Mouse (Mus musculus): ENCODE measurements around the gene Kcna6.

Kcna6 gene

DNA sequence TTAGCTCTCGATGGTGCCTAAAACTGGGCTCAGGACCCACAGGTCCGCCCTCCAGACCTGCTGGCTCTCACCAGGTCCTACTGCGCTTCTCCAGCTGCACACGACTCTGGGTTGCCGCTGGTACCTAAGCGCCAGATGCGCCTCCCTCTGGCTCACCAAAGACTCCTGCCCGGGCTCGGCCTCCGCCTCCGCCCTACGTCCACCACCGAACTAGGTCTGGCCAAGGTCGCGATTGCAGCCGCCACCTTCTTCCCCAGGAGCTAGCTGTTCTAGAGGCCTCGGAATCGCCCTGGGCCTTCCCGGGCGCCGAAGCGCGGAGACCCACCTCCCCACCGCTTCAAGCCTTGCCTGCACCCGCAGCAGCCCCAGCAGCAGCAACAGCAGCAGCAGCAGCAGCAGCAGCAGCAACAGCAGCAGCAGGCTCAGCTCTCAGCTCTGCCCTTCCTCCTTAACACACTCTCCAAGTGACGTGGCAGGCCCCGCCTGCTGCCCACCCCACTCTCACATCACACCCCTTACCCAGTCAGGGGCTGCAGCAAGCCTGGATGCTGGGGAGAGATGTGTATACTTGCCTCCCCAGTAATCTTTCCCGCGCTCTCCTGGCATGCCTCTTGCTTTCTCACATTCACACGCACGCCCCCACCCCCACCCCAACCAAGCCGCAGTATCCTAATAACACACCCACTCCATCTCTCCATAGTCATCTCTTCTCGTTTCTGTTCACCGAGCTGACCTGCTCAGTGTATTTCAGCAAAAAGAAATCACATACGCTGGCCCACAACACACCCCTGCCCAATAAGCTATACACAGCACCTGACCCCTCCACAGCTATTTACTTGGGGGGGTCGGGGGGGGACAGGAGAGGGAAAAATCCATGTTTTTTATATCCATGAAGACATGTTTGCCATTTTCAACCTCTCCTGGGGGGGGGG, at the start of gene Kcna6:
TSS of gene Kcna6 (minus strand) at position 464 of the 932 bp plus-strand sequence.
- DNase-seq: peak in 1 of 2 experiments; percentile 11

- DNase-seq: no peak
Observed at GRCm38 (mm10) chr6:126788863-126789262, 48.4 kb upstream of the Kcna6 start.

DNA sequence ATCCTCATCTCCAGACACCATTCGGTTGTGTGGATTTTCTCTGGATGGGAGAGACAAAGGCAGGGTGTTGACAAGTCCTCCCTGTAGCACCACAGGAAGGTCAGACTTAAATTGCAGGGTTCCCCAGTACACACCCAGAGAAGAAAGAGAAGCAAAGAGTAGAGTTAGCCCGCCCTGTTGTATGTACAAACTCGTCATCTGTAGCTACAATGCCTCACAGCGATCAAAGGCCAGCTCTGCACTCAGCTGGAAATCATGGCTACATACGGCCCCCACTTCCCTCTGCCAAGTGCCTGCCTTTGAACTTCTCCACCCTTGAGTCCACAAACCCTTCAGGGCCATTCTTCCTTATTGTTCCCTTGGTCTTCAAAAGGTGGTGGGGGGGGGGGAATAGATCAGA, 43.7 kb upstream of the Kcna6 start:
- no peak for DNase-seq

DNA sequence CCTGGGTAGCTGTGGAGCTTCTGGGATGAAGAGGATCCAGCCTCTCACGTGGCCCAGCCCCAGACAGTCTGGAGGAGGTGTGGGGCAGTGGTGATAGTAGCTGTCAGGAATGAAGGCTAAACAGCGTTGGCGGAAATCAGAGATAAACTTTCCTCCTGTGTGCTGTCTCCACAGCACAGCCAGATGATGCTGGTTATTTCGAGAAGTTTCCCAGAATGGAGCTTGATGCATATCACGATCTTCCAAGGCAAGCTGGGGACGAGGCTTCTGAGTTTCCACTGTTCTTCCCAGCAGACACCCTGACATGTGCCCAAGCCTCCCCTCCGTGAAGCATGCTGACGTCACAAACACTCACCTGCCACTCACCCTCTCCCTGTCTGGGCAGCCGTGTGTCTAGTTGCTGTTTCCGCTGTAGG, 43.2 kb upstream of the Kcna6 start:
- no peak for DNase-seq

GRCm38 (mm10) chr6:126783056-126783455, 42.6 kb upstream of the Kcna6 start:
- no peak for DNase-seq

- DNase-seq: no peak
Observed at GRCm38 (mm10) chr6:126777889-126778288, 37.4 kb upstream of the Kcna6 start.

- peak in 1 of 2 experiments; percentile 5 for DNase-seq
Observed at GRCm38 (mm10) chr6:126773873-126774272, 33.4 kb upstream of the Kcna6 start.

DNA sequence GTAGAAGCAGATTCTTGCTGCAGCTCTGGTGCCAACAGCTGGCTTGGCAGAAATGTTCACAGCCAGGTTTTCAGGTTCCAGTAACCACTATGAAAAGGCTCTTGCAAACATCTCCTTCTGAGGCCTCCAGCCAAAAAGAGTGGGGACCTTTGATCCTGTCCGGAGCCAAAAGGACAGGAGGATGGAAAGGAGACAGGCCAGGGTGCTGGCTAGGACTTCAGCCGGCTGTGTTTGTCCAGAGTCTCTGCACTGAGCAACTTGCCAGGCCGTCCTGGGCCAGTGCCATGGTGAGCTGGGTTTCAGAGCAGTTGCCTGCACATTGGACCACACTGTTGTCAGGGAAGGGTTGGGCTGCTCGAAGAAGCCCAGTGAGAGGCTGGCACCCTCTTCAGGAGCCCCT, 31.9 kb upstream of the Kcna6 start:
- peak; percentile 27 to 28 for DNase-seq

DNA sequence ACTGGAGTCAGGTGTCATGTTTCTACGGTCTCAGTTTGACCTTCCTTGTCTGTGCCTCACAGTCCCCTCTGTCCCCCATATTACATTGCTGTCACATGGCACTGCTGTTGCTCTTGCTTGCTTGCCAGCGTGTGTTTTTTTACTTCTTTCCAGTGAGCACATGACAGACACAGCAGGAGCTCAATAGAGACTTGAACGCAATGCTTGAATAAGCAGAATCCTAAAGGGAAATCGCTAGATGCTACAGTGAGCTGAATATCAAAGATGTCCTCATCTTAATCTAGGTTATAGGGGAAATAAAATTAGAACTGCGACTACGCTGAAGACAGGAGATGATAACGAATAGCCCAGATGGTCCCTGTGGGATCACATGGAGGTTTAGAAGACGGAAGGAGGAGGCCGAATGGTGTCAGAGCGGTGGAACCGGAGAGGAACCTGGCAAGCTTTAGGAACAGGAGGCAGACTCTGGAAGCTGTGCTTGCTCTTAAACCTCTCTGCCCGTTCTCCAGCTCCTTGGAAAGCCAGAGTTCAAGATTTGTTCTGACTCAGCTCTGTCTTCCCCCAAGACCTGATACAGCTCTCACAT, 29.8 kb upstream of the Kcna6 start:
- no peak for DNase-seq

GRCm38 (mm10) chr6:126768957-126769665, 28.6 kb upstream of the Kcna6 start:
- no peak for DNase-seq

- no peak for DNase-seq
Observed at GRCm38 (mm10) chr6:126767610-126768532, 27.4 kb upstream of the Kcna6 start.

- DNase-seq: peak in 1 of 2 experiments; percentile 18
Observed at GRCm38 (mm10) chr6:126766552-126766951, 26.1 kb upstream of the Kcna6 start.

DNA sequence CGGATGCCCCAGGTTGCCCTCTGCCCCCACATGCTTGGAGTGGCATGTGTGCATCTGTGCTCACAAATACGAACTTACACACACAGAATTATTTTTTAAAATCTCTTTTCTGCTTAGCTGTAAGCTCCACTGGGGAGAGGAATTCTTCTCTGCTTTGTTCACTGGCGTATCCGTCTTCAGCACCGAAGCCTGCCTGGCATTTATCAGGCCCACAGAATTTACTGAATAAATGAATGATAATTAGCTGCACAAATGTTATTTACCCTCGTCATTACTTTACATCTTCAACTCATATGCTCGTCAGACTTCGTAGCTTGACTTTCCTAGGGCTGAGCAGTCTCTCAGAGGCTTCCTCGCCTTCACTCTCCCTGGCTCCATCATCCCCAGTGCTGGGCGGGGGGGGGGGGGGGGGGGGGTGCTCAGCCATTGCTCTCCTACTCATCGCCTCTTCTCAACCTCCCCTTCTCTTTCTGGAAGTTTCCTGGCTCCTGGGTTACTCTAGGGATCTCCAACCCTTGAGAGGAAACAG, 24.2 kb upstream of the Kcna6 start:
- no peak for DNase-seq

GRCm38 (mm10) chr6:126761362-126761761, 20.9 kb upstream of the Kcna6 start:
- no peak for DNase-seq

DNA sequence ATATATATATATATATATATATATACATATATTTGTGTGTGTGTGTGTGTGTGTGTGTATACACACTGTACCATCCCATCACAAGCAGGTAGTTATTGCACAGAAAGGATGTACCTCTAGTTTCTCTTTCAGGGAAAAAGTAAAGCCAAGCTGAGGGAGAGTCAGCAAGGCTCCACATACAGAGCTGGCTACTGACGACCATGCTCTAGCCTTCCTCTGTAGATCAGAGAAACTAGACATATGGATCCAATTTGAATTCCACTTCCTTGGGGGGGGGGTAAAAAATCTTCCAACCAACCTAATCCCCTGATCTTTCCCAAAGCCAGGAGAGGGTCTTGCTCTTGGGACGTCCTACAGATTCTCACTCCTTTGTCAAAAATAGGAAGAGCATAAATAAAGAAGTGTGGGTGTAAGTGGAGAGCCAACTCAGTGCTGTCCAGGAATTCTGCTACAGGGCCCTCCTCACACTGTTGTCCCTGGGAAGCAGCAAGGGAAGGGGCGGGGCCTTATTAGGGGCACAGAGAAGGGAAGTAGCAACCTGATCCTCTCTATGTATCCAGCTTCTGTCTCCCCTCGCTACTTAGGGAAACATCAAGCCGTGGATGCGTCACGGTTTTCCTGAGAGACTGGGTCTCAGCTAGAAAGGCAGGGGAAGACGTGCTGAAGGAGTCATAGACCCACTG, 15.4 kb upstream of the Kcna6 start:
- no peak for DNase-seq

DNA sequence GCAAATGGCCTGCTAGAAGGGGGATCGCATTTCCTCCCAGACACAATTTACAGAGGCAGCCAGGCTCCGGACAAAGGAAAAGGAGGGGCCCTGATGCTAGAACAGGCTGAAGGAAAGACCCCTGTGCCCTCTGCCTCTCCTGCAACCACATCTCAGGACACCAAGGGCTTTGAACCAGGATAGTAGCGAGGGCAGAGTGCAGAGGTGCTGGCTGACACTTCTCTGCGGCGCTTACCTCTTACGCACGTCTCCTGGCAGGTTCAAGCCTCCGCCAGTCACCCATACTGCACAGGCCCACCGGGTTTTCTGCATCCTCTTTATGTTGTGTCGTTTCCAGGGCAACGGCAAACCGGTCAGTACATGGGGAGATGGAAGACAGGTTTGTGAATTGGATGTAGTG, 12.0 kb upstream of the Kcna6 start:
- no peak for DNase-seq

GRCm38 (mm10) chr6:126745888-126746287, 5.4 kb upstream of the Kcna6 start:
- no peak for DNase-seq

DNA sequence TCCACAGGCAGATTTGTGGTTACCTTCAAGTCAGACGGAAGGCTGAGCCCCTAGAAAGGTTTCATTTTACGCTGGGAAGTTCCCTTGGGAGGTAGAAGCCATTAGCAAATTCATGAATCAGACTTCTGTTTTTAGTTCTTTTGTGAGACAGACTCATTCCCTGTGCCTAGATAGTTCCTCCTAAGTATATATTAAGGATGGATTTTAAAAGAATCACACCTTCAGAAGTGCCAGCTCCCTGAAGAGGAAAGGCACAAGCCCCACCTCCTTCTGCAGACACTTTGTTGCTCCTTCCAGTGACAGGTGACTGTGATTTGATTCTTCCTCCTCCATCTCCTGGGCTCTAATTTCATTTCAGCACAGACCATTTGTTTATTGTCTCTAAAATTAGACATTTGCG, 2.1 kb upstream of the Kcna6 start:
- no peak for DNase-seq

DNA sequence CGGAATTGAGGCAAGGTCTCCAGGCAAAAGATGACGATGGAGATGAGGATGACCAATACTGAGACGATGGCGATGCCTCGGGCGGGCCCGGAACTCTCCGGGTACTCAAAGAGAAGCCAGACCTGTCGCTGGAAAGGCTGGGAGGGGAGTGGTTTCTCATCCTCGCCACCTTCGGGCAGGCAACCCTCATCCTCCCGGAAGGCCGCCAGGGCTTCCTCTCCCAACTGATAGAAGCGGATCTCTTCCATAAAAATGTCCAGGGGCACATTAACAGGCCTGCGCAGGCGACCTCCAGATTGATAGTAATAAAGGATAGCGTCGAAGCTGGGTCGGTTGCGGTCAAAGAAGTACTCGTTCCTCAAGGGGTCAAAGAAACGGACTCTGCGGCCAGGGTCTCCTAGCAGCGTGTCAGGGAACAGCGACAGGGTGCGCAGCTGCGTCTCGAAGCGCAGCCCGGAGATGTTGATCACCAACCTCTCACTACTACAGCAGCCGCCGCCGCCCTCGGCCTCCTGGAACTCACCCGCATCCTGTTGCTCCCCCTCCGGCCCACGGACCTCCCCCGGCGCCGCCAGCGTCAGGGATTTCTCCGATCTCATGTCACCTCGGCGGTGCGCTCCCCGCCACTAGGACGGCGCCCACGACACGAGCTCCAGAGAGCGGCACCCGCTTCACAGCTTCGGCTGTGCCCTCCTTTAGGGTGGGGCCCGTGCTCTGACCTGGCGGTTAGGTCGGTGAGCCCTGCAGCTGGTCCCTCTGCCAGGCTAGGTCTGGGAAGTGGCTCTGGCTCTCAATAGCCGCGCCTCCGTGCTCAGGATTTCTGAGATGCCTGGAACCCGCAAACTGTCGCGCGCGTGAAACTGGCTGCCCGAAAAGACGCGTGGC, 906 bp downstream of the Kcna6 start:
- DNase-seq: peak; percentile 13 to 15

- DNase-seq: peak; percentile 10 to 19
Observed at GRCm38 (mm10) chr6:126736996-126737395, 3.5 kb downstream of the Kcna6 start.

Data from cerebellum, adult 18-20 months (tissue).